Mouse (Mus musculus): ENCODE results near the gene Col4a3bp.

DNA sequence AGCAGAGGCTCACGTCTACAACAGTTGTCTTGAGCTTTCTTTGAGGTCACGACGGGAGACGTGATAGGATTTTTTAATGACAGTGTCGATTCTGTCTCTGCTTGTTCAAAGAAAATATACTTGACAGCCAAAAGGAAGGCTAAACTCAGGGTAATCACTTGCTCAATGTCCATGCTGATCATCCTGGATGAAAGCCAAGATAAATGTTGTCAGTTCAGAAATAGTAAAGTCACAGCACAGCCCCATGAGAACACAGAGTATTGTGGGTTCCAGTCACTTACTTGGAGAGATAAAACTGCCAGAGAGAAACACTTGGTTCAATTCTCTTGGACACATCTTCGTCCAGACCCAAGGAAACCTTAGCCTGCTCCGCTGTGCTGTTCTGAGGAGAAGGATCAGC is 116.5 kb downstream of the Col4a3bp start:
- TF ChIP-seq GATA2 (IDR thresholded peaks at IDR 0.05; ENCODE audit: borderline replicate concordance, low read depth, low read length) (no peak), CTCF (IDR thresholded peaks at IDR 0.05; ENCODE audit: low read depth, low read length) (no peak)
